Mouse (Mus musculus) kidney, postnatal 0 days (tissue): ENCODE data around the gene Magi2. TPM values are rescaled to one million over a fixed set of nuclear protein-coding genes. Genes with fewer than 3 reads are reported as not detected.

Experiments used
- ATAC-seq: fragments of 200-750 bp; cut with Nextera tagmentation; replicated peaks from 2 replicates; pipeline ENCODE4 v1.8.0; 2017; ENCODE audit warnings: low read depth, moderate number of reproducible peaks, moderate TSS enrichment, moderate library complexity; ENCODE audit not compliant: low FRiP score
- DNase-seq: peaks from one replicate; pipeline ENCODE4 v3.0.0-alpha.2; 2016; ENCODE audit warnings: low spot score
- H3K27ac ChIP-seq: fragments of 300-500 bp; sonication (generic); 2 replicates; pipeline ENCODE4 v1.5.1; 2014; ENCODE audit warnings: mild to moderate bottlenecking
- H3K27me3 ChIP-seq: fragments of 300-500 bp; sonication (generic); 2 replicates; pipeline ENCODE4 v1.6.1; 2014; ENCODE audit warnings: low read length, mixed read lengths; ENCODE audit not compliant: insufficient read depth
- H3K36me3 ChIP-seq: fragments of 300-500 bp; sonication (generic); 2 replicates; pipeline ENCODE4 v1.6.1; 2014; ENCODE audit warnings: low read length, mixed read lengths; ENCODE audit not compliant: insufficient read depth
- H3K4me1 ChIP-seq: fragments of 300-500 bp; sonication (generic); replicated peaks from 2 replicates; pipeline ENCODE4 v1.6.1; 2014; ENCODE audit warnings: antibody characterized with exemption, low read length, mixed read lengths; ENCODE audit not compliant: insufficient read depth
- H3K4me2 ChIP-seq: fragments of 300-500 bp; sonication (generic); 2 replicates; pipeline ENCODE4 v1.6.1; 2014; ENCODE audit warnings: mild to moderate bottlenecking, low read length, moderate library complexity, mixed read lengths
- H3K4me3 ChIP-seq: fragments of 300-500 bp; sonication (generic); replicated peaks from 2 replicates; pipeline ENCODE4 v1.5.1; 2014; ENCODE audit warnings: low read depth, low read length
- H3K9ac ChIP-seq: fragments of 300-500 bp; sonication (generic); 2 replicates; pipeline ENCODE4 v1.6.1; 2014; ENCODE audit warnings: low read depth, low read length
- H3K9me3 ChIP-seq: fragments of 300-500 bp; sonication (generic); replicated peaks from 2 replicates; pipeline ENCODE4 v1.6.1; 2016; ENCODE audit warnings: low read length, inconsistent platforms, mixed read lengths
- CTCF ChIP-seq: IDR thresholded peaks from 2 replicates; pipeline ENCODE4 v1.5.1; 2016; ENCODE audit warnings: antibody characterized with exemption, low read depth, mild to moderate bottlenecking, moderate library complexity
- WGBS: fragments of 180-500 bp; shearing (Covaris S2); extraction: QIAGEN DNeasy Blood & Tissue Kit; methylation state at CpG from one replicate; pipeline ENCODE4 v1.1.7; 2014; 5-methylcytosine and 5-hydroxymethylcytosine counted together
- polyA plus RNA-seq: library from polyadenylated mRNA; unstranded; fragments of >200 nt; fragmentation: Nextera tagmentation; extraction: Ambion mirVana; gene quantifications from 2 replicates; pipeline ENCODE4 v1.2.1, GENCODE M21; 2015

Gene Magi2
- polyA plus RNA-seq, 1 experiment from 2014 or later, result 14.5 TPM

DNA sequence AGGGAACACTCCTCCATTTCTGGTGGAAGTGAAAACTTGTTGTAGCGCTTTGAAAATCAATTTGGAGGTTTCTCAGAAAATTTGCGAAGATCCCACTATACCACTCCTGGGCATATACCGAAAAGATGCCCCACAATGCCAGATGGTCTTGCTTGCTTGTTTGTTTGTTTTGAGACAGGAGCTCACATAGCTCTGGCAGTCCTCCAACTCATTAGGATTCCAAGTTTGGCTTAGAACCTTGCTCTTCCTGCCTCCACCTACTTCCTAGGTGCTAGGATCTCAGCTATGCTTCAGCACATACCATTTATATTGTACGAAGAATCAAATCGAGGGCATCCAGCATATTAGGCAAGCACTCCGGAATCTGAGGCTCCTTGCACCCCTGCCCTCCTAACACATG is 79.8 kb downstream of the Magi2 start:
- 90% methylated on average over 6 of the region's 6 CpGs for WGBS
- Histone ChIP-seq H3K27me3 (no peaks in the 10 kb centered on the region), H3K4me3 (no peak overlapping the region), H3K9me3 (no peaks in the 10 kb centered on the region), H3K36me3 (no peaks in the 10 kb centered on the region), H3K4me1 (no peaks in the 10 kb centered on the region), H3K9ac (no peak overlapping the region), H3K4me2 (no peak overlapping the region), H3K27ac (no peak overlapping the region)
- ATAC-seq (no peak), DNase-seq (no peak)
- no peak for TF ChIP-seq CTCF

- Histone ChIP-seq H3K4me1 (no peaks in the 10 kb centered on the region), H3K36me3 (no peaks in the 10 kb centered on the region), H3K9ac (no peak overlapping the region), H3K4me3 (no peak overlapping the region), H3K27ac (no peak overlapping the region), H3K27me3 (no peaks in the 10 kb centered on the region), H3K9me3 (no peaks in the 10 kb centered on the region), H3K4me2 (no peak overlapping the region)
- no peak for DNase-seq
- no peak for TF ChIP-seq CTCF
- no peak for ATAC-seq
- whole genome bisulfite sequencing, result 65% methylated on average over 1 of the region's 1 CpGs
Observed at GRCm38 (mm10) chr5:19309870-19310269, 83.0 kb downstream of the Magi2 start.

DNA sequence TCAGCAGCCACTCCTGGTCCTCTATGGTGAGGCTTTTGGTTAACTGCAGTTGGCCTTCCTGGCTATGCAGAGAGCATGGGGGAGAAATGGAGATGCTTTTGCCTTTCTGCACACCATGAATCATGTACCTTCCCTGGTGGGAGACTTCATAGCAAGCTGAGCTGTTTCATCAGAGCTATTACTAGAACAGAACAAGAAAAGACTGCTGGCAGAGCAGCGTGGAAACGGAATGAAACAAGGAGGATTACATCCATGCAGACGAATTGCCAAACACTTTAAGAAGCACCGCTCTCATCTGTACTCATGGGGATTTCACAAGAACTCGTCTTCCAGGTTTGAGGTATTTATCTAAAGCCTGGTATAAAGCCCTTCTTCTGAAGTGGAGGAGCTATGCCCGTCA is 95.7 kb downstream of the Magi2 start:
- H3K4me2 ChIP-seq, result no peak overlapping the region
- H3K4me3 ChIP-seq, result no peak overlapping the region
- ATAC-seq (no peak), DNase-seq (no peak)
- H3K27ac ChIP-seq, result no peak overlapping the region
- no peaks in the 10 kb centered on the region for H3K36me3 ChIP-seq
- no peaks in the 10 kb centered on the region for H3K9me3 ChIP-seq
- WGBS, result 86% methylated on average over 6 of the region's 6 CpGs
- no peaks in the 10 kb centered on the region for H3K4me1 ChIP-seq
- no peak for TF ChIP-seq CTCF
- no peak overlapping the region for H3K9ac ChIP-seq
- no peaks in the 10 kb centered on the region for H3K27me3 ChIP-seq

DNA sequence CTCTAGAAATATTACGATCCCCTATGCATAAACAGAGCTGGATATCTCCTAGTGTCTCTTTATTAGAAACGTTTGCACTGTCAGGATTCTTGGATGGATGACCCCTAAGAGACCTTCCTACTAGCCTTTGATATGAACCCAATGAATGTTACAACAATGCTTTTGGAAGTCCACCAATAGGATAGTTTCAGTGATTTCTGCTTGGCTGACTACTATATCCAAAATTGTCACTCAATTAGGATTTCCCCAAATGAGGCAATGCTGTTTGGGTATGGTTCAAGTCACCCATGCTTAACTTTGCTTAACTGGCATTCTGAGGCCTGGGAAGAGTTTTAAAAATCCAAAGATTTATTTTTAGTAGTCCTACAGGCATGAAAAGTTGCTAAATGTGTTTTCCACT is 110.7 kb downstream of the Magi2 start:
- Histone ChIP-seq H3K4me3 (no peak overlapping the region), H3K4me1 (no peaks in the 10 kb centered on the region), H3K27ac (no peak overlapping the region), H3K9me3 (no peaks in the 10 kb centered on the region), H3K36me3 (no peaks in the 10 kb centered on the region), H3K4me2 (no peak overlapping the region), H3K9ac (no peak overlapping the region), H3K27me3 (no peaks in the 10 kb centered on the region)
- ATAC-seq (no peak), DNase-seq (no peak)
- 69% methylated on average over 2 of the region's 2 CpGs for WGBS
- no peak for TF ChIP-seq CTCF

DNA sequence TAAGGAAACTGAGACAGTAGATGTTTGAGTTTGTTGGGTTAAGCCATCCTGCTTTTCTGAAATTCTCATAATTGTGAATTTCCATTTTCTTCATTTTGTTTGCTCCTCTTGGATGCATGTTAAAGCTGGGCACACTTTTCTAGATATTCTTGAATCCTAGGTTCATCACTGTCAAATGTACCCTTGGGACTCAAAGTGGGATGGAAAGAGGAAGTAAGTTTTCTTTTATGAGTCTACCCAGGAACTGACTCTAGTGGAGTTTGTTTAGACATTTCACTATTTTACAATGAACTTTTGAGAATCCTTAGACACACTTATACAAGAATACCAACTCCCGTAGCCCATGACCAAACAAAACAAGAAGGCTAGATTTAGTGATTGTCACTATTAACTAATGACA is 141.3 kb downstream of the Magi2 start:
- 85% methylated on average over 1 of the region's 1 CpGs for WGBS
- H3K36me3 ChIP-seq, result no peaks in the 10 kb centered on the region
- ATAC-seq, result no peak

GRCm38 (mm10) chr5:19395876-19396275 is 169.0 kb downstream of the Magi2 start:
- no peak overlapping the region for H3K9ac ChIP-seq
- no peak overlapping the region for H3K4me2 ChIP-seq
- no peaks in the 10 kb centered on the region for H3K27me3 ChIP-seq
- DNase-seq (no peak), ATAC-seq (no peak)
- H3K27ac ChIP-seq, result no peak overlapping the region
- H3K9me3 ChIP-seq, result no peaks in the 10 kb centered on the region
- TF ChIP-seq CTCF, result no peak
- H3K4me3 ChIP-seq, result no peak overlapping the region
- WGBS, result 76% methylated on average over 3 of the region's 3 CpGs
- H3K36me3 ChIP-seq, result no peaks in the 10 kb centered on the region
- no peaks in the 10 kb centered on the region for H3K4me1 ChIP-seq

More for the DNA sequence above, 141.3 kb downstream of the Magi2 start:
- no peak overlapping the region for H3K4me3 ChIP-seq
- H3K27ac ChIP-seq, result no peak overlapping the region
- H3K9me3 ChIP-seq, result no peaks in the 10 kb centered on the region
- DNase-seq, result no peak
- H3K27me3 ChIP-seq, result no peaks in the 10 kb centered on the region
- no peaks in the 10 kb centered on the region for H3K4me1 ChIP-seq
- TF ChIP-seq CTCF, result no peak
- H3K9ac ChIP-seq, result no peak overlapping the region
- H3K4me2 ChIP-seq, result no peak overlapping the region

- Histone ChIP-seq H3K4me3 (no peak overlapping the region), H3K27me3 (no peaks in the 10 kb centered on the region), H3K4me1 (no peaks in the 10 kb centered on the region), H3K36me3 (no peaks in the 10 kb centered on the region), H3K27ac (no peak overlapping the region), H3K9ac (no peak overlapping the region), H3K9me3 (no peaks in the 10 kb centered on the region), H3K4me2 (no peak overlapping the region)
- no peak for ATAC-seq
- WGBS, result 78% methylated on average over 4 of the region's 4 CpGs
- no peak for DNase-seq
- no peak for TF ChIP-seq CTCF
Observed at GRCm38 (mm10) chr5:19400299-19400698, 173.5 kb downstream of the Magi2 start.
